ENCODE assay signal across 27 mouse cellular contexts in the genomic region with DNA sequence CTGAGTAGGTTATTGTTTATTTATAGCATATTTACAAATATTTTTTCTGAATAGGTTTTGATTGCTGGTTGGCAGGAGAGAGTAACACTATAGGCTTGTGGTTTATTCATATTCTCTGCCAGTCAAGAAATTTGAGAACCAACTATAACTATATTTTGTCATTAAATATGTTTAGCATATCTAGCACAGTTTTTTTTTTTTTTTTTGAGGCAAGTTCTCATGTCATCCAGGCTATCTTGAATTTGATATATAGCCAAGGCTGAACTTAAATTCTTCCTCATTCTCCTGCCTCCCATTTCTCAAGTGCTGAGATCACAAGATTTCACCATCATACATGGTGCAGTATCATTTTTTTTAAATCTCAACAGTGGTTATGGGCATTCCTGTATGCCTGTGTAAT. TPM values are rescaled to one million over a fixed set of nuclear protein-coding genes. Genes with fewer than 3 reads are reported as not detected.
DNase-seq lines count a peak whose midpoint lies in the region; ATAC-seq lines count a peak whose summit lies in the region.
"Had no signal": no experiment of that assay in that cellular context is flagged by ENCODE, and none has a peak within 500 bp of the region (broad histone marks: within the 10 kb centered on the region; RNA-seq: fewer than 3 reads in every experiment).

No protein-coding gene starts in this region.

- no peaks in the 10 kb centered on the region for H3K9me3 ChIP-seq in forebrain, embryonic 16.5 days (ENCODE audit: control insufficient read depth, low read length)
- H3K9me3 ChIP-seq in forebrain, embryonic 15.5 days: no peaks in the 10 kb centered on the region
- H3K9me3 ChIP-seq in hindbrain, embryonic 15.5 days: no peaks in the 10 kb centered on the region
- H3K9me3 ChIP-seq in hindbrain, embryonic 10.5 days: no peaks in the 10 kb centered on the region
- no peaks in the 10 kb centered on the region for H3K9me3 ChIP-seq in midbrain, embryonic 13.5 days
- H3K9me3 ChIP-seq in midbrain, embryonic 14.5 days (ENCODE audit: control insufficient read depth, low read length): no peaks in the 10 kb centered on the region
- H3K9me3 ChIP-seq in neural tube, embryonic 15.5 days (replicated peaks): no peaks in the 10 kb centered on the region
- H3K9me3 ChIP-seq: embryonic facial prominence, embryonic 10.5 days; embryonic facial prominence, embryonic 13.5 days; forebrain, embryonic 12.5 days; heart, embryonic 10.5 days; heart, embryonic 13.5 days had no signal

- H3K36me3 ChIP-seq in forebrain, embryonic 16.5 days (ENCODE audit: control insufficient read depth, insufficient read depth): no peaks in the 10 kb centered on the region
- H3K36me3 ChIP-seq in forebrain, embryonic 15.5 days: no peaks in the 10 kb centered on the region
- H3K36me3 ChIP-seq in hindbrain, embryonic 15.5 days: no peaks in the 10 kb centered on the region
- H3K36me3 ChIP-seq in hindbrain, embryonic 10.5 days: no peaks in the 10 kb centered on the region
- no peaks in the 10 kb centered on the region for H3K36me3 ChIP-seq in midbrain, embryonic 13.5 days
- H3K36me3 ChIP-seq in midbrain, embryonic 14.5 days (ENCODE audit: control insufficient read depth, insufficient read depth, low read length): no peaks in the 10 kb centered on the region
- H3K36me3 ChIP-seq in neural tube, embryonic 15.5 days: no peaks in the 10 kb centered on the region
- H3K36me3 ChIP-seq: embryonic facial prominence, embryonic 13.5 days; forebrain, embryonic 12.5 days; heart, embryonic 10.5 days; heart, embryonic 13.5 days had no signal

- no peak for ATAC-seq in forebrain, embryonic 16.5 days
- ATAC-seq in forebrain, embryonic 15.5 days (replicated peaks): no peak
- ATAC-seq in hindbrain, embryonic 15.5 days (ENCODE audit: low FRiP score, low read depth): no peak
- no peak for ATAC-seq in midbrain, embryonic 13.5 days
- ATAC-seq in midbrain, embryonic 14.5 days (ENCODE audit: low FRiP score, low TSS enrichment): no peak
- ATAC-seq in neural tube, embryonic 15.5 days (ENCODE audit: low FRiP score): no peak
- no peak for ATAC-seq in CD4-positive, CD25-positive, alpha-beta regulatory T cell, adult 4 months
- ATAC-seq: activated CD4-positive, CD25-positive, alpha-beta regulatory T cell, adult 4 months; forebrain, postnatal 0 days; intestine, postnatal 0 days had no signal

- H3K4me1 ChIP-seq in forebrain, embryonic 16.5 days (replicated peaks; ENCODE audit: control insufficient read depth, insufficient read depth, low read length): peaks cover 16% of the 10 kb centered on the region
- H3K4me1 ChIP-seq in forebrain, embryonic 15.5 days: peaks cover 19% of the 10 kb centered on the region
- H3K4me1 ChIP-seq in hindbrain, embryonic 15.5 days (replicated peaks): peaks cover 19% of the 10 kb centered on the region
- H3K4me1 ChIP-seq in hindbrain, embryonic 10.5 days (replicated peaks): peaks cover 13% of the 10 kb centered on the region
- peaks cover 19% of the 10 kb centered on the region for H3K4me1 ChIP-seq in midbrain, embryonic 13.5 days (replicated peaks)
- peaks cover 9% of the 10 kb centered on the region; the same call in 1 of the 2 replicates for H3K4me1 ChIP-seq in midbrain, embryonic 14.5 days (ENCODE audit: control insufficient read depth, insufficient read depth, low read length)
- H3K4me1 ChIP-seq in neural tube, embryonic 15.5 days: peaks cover 14% of the 10 kb centered on the region
- H3K4me1 ChIP-seq: heart, embryonic 10.5 days had no signal

- DNase-seq in hindbrain, embryonic 10.5 days (ENCODE audit: low spot score): no peak
- DNase-seq in midbrain, embryonic 14.5 days: no peak
- DNase-seq: adrenal gland, adult 8-10 months; adrenal gland, postnatal 25 days; B cell, adult 2 months; cerebellum, adult 11-12 months; cerebellum, adult 8-10 months; cerebellum, postnatal 10 days; cerebellum, postnatal 36 days; embryo, embryonic 11 days; forebrain, postnatal 0 days; gastrocnemius, postnatal 36 days; heart, adult 2 months had no signal

- no peak overlapping the region for H3K27ac ChIP-seq in forebrain, embryonic 16.5 days (ENCODE audit: low read length)
- no peak overlapping the region for H3K27ac ChIP-seq in forebrain, embryonic 15.5 days (replicated peaks)
- H3K27ac ChIP-seq in hindbrain, embryonic 15.5 days (replicated peaks): no peak overlapping the region
- H3K27ac ChIP-seq in hindbrain, embryonic 10.5 days: no peak overlapping the region
- no peak overlapping the region for H3K27ac ChIP-seq in midbrain, embryonic 13.5 days
- no peak overlapping the region for H3K27ac ChIP-seq in midbrain, embryonic 14.5 days (replicated peaks; ENCODE audit: low read depth, low read length)
- H3K27ac ChIP-seq in neural tube, embryonic 15.5 days (replicated peaks): no peak overlapping the region
- H3K27ac ChIP-seq: embryonic facial prominence, embryonic 10.5 days; embryonic facial prominence, embryonic 13.5 days; forebrain, embryonic 12.5 days; heart, adult 2 months; heart, embryonic 10.5 days; heart, embryonic 13.5 days had no signal

- H3K4me3 ChIP-seq in forebrain, embryonic 16.5 days (replicated peaks; ENCODE audit: low read length): no peak overlapping the region
- H3K4me3 ChIP-seq in forebrain, embryonic 15.5 days: no peak overlapping the region
- H3K4me3 ChIP-seq in hindbrain, embryonic 15.5 days: no peak overlapping the region
- no peak overlapping the region for H3K4me3 ChIP-seq in hindbrain, embryonic 10.5 days
- no peak overlapping the region for H3K4me3 ChIP-seq in midbrain, embryonic 13.5 days (replicated peaks)
- no peak overlapping the region for H3K4me3 ChIP-seq in midbrain, embryonic 14.5 days (replicated peaks; ENCODE audit: low read depth, low read length)
- H3K4me3 ChIP-seq in neural tube, embryonic 15.5 days (replicated peaks): no peak overlapping the region
- H3K4me3 ChIP-seq: embryonic facial prominence, embryonic 10.5 days; embryonic facial prominence, embryonic 13.5 days; erythroblast, embryonic 14.5 days; forebrain, embryonic 12.5 days; heart, adult 2 months; heart, embryonic 10.5 days; heart, embryonic 13.5 days had no signal

- no peaks in the 10 kb centered on the region for H3K27me3 ChIP-seq in forebrain, embryonic 16.5 days (replicated peaks; ENCODE audit: control insufficient read depth, insufficient read depth, low read length)
- H3K27me3 ChIP-seq in forebrain, embryonic 15.5 days: no peaks in the 10 kb centered on the region
- H3K27me3 ChIP-seq in hindbrain, embryonic 15.5 days: no peaks in the 10 kb centered on the region
- H3K27me3 ChIP-seq in hindbrain, embryonic 10.5 days (ENCODE audit: insufficient read depth, poor library complexity, severe bottlenecking): peaks cover 26% of the 10 kb centered on the region
- H3K27me3 ChIP-seq in midbrain, embryonic 13.5 days: no peaks in the 10 kb centered on the region; the same call in 1 of the 2 replicates
- H3K27me3 ChIP-seq in midbrain, embryonic 14.5 days (ENCODE audit: control insufficient read depth, insufficient read depth, low read length): no peaks in the 10 kb centered on the region
- H3K27me3 ChIP-seq in neural tube, embryonic 15.5 days (replicated peaks): peaks cover 4% of the 10 kb centered on the region; the same call in 1 of the 2 replicates

- H3K4me2 ChIP-seq in forebrain, embryonic 16.5 days (ENCODE audit: low read length): peak overlapping the region; percentile 61; the same call in 1 of the 2 replicates
- H3K4me2 ChIP-seq in forebrain, embryonic 15.5 days (replicated peaks): no peak overlapping the region
- H3K4me2 ChIP-seq in hindbrain, embryonic 15.5 days: peak overlapping the region; percentile 62
- H3K4me2 ChIP-seq in midbrain, embryonic 13.5 days (replicated peaks): 0 out of 2 replicates have a peak overlapping the region, but pooled peaks have one; percentile 71
- H3K4me2 ChIP-seq in midbrain, embryonic 14.5 days (ENCODE audit: low read length): no peak overlapping the region
- peak overlapping the region; percentile 61; the same call in 1 of the 2 replicates for H3K4me2 ChIP-seq in neural tube, embryonic 15.5 days
- H3K4me2 ChIP-seq: heart, embryonic 13.5 days had no signal

- H3K9ac ChIP-seq in forebrain, embryonic 16.5 days (replicated peaks; ENCODE audit: low read depth, low read length): no peak overlapping the region
- no peak overlapping the region for H3K9ac ChIP-seq in forebrain, embryonic 15.5 days (replicated peaks)
- H3K9ac ChIP-seq in hindbrain, embryonic 15.5 days: no peak overlapping the region
- no peak overlapping the region for H3K9ac ChIP-seq in midbrain, embryonic 13.5 days (replicated peaks)
- H3K9ac ChIP-seq in midbrain, embryonic 14.5 days (replicated peaks; ENCODE audit: low read length): no peak overlapping the region
- no peak overlapping the region for H3K9ac ChIP-seq in neural tube, embryonic 15.5 days (replicated peaks)
- H3K9ac ChIP-seq: embryonic facial prominence, embryonic 13.5 days; forebrain, embryonic 12.5 days; forebrain, postnatal 0 days; heart, embryonic 13.5 days had no signal

RNA-seq across cellular contexts. Expression of a gene that starts 3.3 kb away (rescaled TPM):
- polyA plus RNA-seq in forebrain, embryonic 16.5 days (2015; fragmentation: Nextera tagmentation; extraction: Ambion mirVana): 8.6 and 9.0 TPM in 2 replicates
- 7.2 and 7.8 TPM in 2 replicates for polyA plus RNA-seq in forebrain, embryonic 15.5 days (2015; fragmentation: Nextera tagmentation; extraction: Ambion mirVana)
- polyA plus RNA-seq in hindbrain, embryonic 15.5 days (2015; fragmentation: Nextera tagmentation; extraction: Ambion mirVana): 7.1 and 7.5 TPM in 2 replicates
- 2.6 and 2.8 TPM in 2 replicates for polyA plus RNA-seq in hindbrain, embryonic 10.5 days (2016; fragmentation: Nextera tagmentation; extraction: Ambion mirVana)
- polyA plus RNA-seq in midbrain, embryonic 13.5 days (2015; fragmentation: Nextera tagmentation; extraction: Ambion mirVana): 4.7 and 5.1 TPM in 2 replicates
- 7.3 and 8.8 TPM in 2 replicates for polyA plus RNA-seq in midbrain, embryonic 14.5 days (2014; fragmentation: Nextera tagmentation; extraction: Ambion mirVana)
- 7.0 and 7.7 TPM in 2 replicates for polyA plus RNA-seq in neural tube, embryonic 15.5 days (2015; fragmentation: Nextera tagmentation; extraction: Ambion mirVana)
- 1 to 10 TPM; 1.3 to 1.7 TPM for polyA plus RNA-seq in CD4-positive, CD25-positive, alpha-beta regulatory T cell, adult 4 months (2017; shearing (Covaris generic))

Comparison
In these comparisons a context has a peak if more than half of its experiments do, and no peak if none do; other contexts are left out.
1. H3K4me2 ChIP-seq: peak in forebrain, embryonic 16.5 days (single experiment), hindbrain, embryonic 15.5 days (single experiment), midbrain, embryonic 13.5 days (single experiment) and neural tube, embryonic 15.5 days (single experiment); none in forebrain, embryonic 15.5 days (single experiment) and midbrain, embryonic 14.5 days (single experiment).